Mouse (Mus musculus): ENCODE data around the gene Anapc11. TPM values are rescaled to one million over a fixed set of nuclear protein-coding genes. Genes with fewer than 3 reads are reported as not detected.

Gene Anapc11
- polyA plus RNA-seq, 1 experiment = 97.9 TPM

GRCm38 (mm10) chr11:120628601-120629340 lies 30.6 kb downstream of the Anapc11 start:
- 90% methylated on average over 23 of the region's 23 CpGs for WGBS
- H3K27me3 ChIP-seq (ENCODE audit: control insufficient read depth, insufficient read depth, low read length) = no peaks in the 10 kb centered on the region
- H3K4me3 ChIP-seq (ENCODE audit: low read depth, low read length) = peak overlapping the region; percentile 53
- peaks cover 11% of the 10 kb centered on the region for H3K36me3 ChIP-seq (ENCODE audit: control insufficient read depth, insufficient read depth, low read length)
- H3K27ac ChIP-seq (ENCODE audit: insufficient read depth, low read depth, low read length) = no peak overlapping the region
- TF ChIP-seq CTCF (IDR thresholded peaks at IDR 0.05; ENCODE audit: extremely low read depth, insufficient read length, insufficient replicate concordance, low read depth, low read length) (no peak), POLR2A (IDR thresholded peaks at IDR 0.05; ENCODE audit: low read depth, low read length) (no peak)
- peaks cover 36% of the 10 kb centered on the region for H3K4me1 ChIP-seq (ENCODE audit: control insufficient read depth, insufficient read depth, insufficient read length, low read length)

- WGBS = 52% methylated on average over 23 of the region's 23 CpGs
- H3K27ac ChIP-seq (ENCODE audit: insufficient read depth, low read depth, low read length) = peak overlapping the region; percentile 92
- TF ChIP-seq CTCF (IDR thresholded peaks at IDR 0.05; ENCODE audit: extremely low read depth, insufficient read length, insufficient replicate concordance, low read depth, low read length) = no peak
Measured at GRCm38 (mm10) chr11:120629341-120629730, 31.1 kb downstream of the Anapc11 start.

GRCm38 (mm10) chr11:120629911-120630310 lies 31.7 kb downstream of the Anapc11 start:
- Histone ChIP-seq H3K36me3 (ENCODE audit: control insufficient read depth, insufficient read depth, low read length) (peaks cover 11% of the 10 kb centered on the region), H3K27ac (ENCODE audit: insufficient read depth, low read depth, low read length) (peak overlapping the region; percentile 92), H3K27me3 (ENCODE audit: control insufficient read depth, insufficient read depth, low read length) (no peaks in the 10 kb centered on the region), H3K4me3 (ENCODE audit: low read depth, low read length) (peak overlapping the region; percentile 53), H3K4me1 (ENCODE audit: control insufficient read depth, insufficient read depth, insufficient read length, low read length) (peaks cover 43% of the 10 kb centered on the region)
- TF ChIP-seq POLR2A (IDR thresholded peaks at IDR 0.05; ENCODE audit: low read depth, low read length) (no peak), CTCF (IDR thresholded peaks at IDR 0.05; ENCODE audit: extremely low read depth, insufficient read length, insufficient replicate concordance, low read depth, low read length) (no peak)
- WGBS = 16% methylated on average over 7 of the region's 7 CpGs

More at GRCm38 (mm10) chr11:120629341-120629730, 31.1 kb downstream of the Anapc11 start:
- H3K27me3 ChIP-seq (ENCODE audit: control insufficient read depth, insufficient read depth, low read length) = no peaks in the 10 kb centered on the region
- H3K4me3 ChIP-seq (ENCODE audit: low read depth, low read length) = peak overlapping the region; percentile 53
- H3K4me1 ChIP-seq (ENCODE audit: control insufficient read depth, insufficient read depth, insufficient read length, low read length) = peaks cover 42% of the 10 kb centered on the region
- peaks cover 11% of the 10 kb centered on the region for H3K36me3 ChIP-seq (ENCODE audit: control insufficient read depth, insufficient read depth, low read length)

DNA sequence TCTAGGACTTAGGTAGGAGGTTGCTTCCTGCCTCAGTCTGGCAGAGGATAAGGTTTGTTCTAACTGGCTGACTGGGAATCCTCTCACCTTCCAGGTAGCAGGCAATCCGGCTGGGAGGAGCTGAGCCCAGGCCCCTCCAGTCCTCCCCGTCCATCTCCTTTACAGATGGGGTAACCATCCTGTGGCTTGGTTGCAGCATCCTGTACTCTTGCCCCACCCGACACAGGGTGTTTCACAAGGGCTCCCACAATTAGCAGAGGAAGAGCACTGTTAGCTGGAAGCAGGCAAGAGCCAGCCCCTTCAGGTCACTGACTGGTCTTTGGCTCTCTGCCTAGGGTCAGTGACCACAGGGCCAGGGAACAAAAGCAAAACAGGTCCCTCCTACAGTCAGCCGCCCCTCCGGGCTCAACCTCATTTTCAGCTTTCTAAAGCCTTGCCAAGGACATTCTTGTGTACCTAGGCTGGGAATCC lies 32.2 kb downstream of the Anapc11 start:
- Histone ChIP-seq H3K4me1 (ENCODE audit: control insufficient read depth, insufficient read depth, insufficient read length, low read length) (peaks cover 39% of the 10 kb centered on the region), H3K36me3 (ENCODE audit: control insufficient read depth, insufficient read depth, low read length) (peaks cover 11% of the 10 kb centered on the region), H3K4me3 (ENCODE audit: low read depth, low read length) (peak overlapping the region; percentile 53), H3K27ac (ENCODE audit: insufficient read depth, low read depth, low read length) (peak overlapping the region; percentile 92), H3K27me3 (ENCODE audit: control insufficient read depth, insufficient read depth, low read length) (no peaks in the 10 kb centered on the region)
- 28% methylated on average over 5 of the region's 5 CpGs for WGBS
- TF ChIP-seq POLR2A (IDR thresholded peaks at IDR 0.05; ENCODE audit: low read depth, low read length) (no peak), CTCF (IDR thresholded peaks at IDR 0.05; ENCODE audit: extremely low read depth, insufficient read length, insufficient replicate concordance, low read depth, low read length) (no peak)

DNA sequence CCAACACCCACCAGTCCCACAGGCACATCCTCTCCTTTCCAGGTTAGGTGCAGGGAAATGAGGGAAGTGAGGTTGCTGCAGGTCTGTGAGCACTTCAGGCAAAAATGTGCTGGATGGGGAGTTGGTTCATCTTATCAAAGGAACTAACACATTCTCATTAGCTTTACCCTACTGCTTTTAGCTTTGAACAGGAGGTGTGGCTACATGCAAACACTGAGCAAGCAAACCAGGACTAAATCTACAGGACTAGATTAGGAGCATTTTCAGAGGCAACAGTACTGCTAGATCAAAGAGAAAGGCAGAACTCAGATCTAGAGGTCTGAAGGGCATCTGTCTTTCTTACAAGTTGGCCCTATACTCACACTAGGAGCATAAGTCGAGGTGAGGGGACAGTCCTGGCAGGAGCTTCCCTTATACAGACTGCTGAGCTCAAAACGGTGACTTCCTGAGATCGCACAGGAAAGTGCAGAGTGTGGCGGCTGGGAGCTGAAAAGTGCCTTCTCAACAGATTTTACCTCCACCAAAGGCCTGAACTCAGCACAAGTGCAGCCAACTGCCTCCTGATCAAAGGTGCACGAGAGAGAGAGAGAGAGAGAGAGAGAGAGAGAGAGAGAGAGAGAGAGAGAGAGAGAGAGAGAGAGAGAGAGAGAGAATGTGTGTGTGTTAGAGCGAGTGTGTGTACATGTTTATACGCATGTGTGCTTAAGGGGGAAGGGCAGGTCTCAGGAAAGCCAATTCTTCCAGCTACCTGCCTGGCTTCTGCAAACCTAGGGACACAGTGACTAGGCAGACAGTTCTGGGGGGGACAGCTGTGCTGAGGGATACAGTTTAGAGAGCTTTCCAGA lies 32.9 kb downstream of the Anapc11 start:
- Histone ChIP-seq H3K36me3 (ENCODE audit: control insufficient read depth, insufficient read depth, low read length) (peaks cover 11% of the 10 kb centered on the region), H3K4me3 (ENCODE audit: low read depth, low read length) (peak overlapping the region; percentile 53), H3K27me3 (ENCODE audit: control insufficient read depth, insufficient read depth, low read length) (no peaks in the 10 kb centered on the region), H3K27ac (ENCODE audit: insufficient read depth, low read depth, low read length) (peak overlapping the region; percentile 92), H3K4me1 (ENCODE audit: control insufficient read depth, insufficient read depth, insufficient read length, low read length) (peaks cover 39% of the 10 kb centered on the region)
- WGBS = 13% methylated on average over 7 of the region's 7 CpGs
- TF ChIP-seq CTCF (IDR thresholded peaks at IDR 0.05; ENCODE audit: extremely low read depth, insufficient read length, insufficient replicate concordance, low read depth, low read length) (no peak), POLR2A (IDR thresholded peaks at IDR 0.05; ENCODE audit: low read depth, low read length) (no peak)

- no peaks in the 10 kb centered on the region for H3K27me3 ChIP-seq (ENCODE audit: control insufficient read depth, insufficient read depth, low read length)
- peak overlapping the region; percentile 87 for H3K4me3 ChIP-seq (ENCODE audit: low read depth, low read length)
- H3K27ac ChIP-seq (ENCODE audit: insufficient read depth, low read depth, low read length) = peak overlapping the region; percentile 92
- H3K36me3 ChIP-seq (ENCODE audit: control insufficient read depth, insufficient read depth, low read length) = peaks cover 11% of the 10 kb centered on the region
- no peak for TF ChIP-seq POLR2A (IDR thresholded peaks at IDR 0.05; ENCODE audit: low read depth, low read length)
- no peak for TF ChIP-seq CTCF (IDR thresholded peaks at IDR 0.05; ENCODE audit: extremely low read depth, insufficient read length, insufficient replicate concordance, low read depth, low read length)
- WGBS = 34% methylated on average over 4 of the region's 4 CpGs
- peaks cover 39% of the 10 kb centered on the region for H3K4me1 ChIP-seq (ENCODE audit: control insufficient read depth, insufficient read depth, insufficient read length, low read length)
Measured at GRCm38 (mm10) chr11:120631726-120632448, 33.7 kb downstream of the Anapc11 start.

All from small intestine, adult 2 months (tissue).